Mouse (Mus musculus): ENCODE results near the gene Casr. TPM values are rescaled to one million over a fixed set of nuclear protein-coding genes. Genes with fewer than 3 reads are reported as not detected.
A peak's percentile ranks its signal among the peaks of the same experiment; 100 is the strongest.

Casr gene
- polyA plus RNA-seq, 1 experiment from 2014 or later = 0.12 TPM

DNA sequence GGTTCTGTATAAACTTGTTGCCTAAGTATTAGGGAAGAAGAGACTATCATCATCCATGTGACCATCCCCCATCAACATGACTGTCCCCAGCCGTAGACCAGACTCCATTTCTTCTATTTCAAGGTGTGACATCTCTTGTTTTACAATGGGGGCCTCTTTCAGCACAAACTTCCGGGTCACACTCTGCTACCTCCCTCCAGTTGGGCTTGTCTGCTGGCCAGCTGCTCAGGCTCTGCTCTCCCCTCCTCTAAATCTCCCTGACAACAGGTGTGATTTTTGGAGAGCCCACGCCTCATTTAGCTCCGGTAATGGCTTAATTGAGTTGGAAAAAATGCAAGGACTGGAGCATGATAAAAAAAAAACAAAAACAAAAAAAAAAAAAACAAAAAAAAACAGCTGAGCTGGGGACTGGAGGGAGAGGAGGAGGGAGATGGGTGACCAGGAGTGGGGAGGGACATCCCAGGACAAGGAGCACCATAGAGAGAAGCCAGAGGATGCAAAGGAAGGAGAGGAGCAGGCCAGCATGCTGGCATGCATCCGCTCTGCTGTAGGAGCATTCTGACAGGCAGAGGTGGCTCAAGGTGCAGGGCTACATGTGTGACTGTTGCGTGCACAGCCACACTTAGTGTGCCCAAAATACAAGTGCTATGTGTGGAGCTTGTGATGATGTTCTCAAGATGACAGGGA lies 35.2 kb downstream of the Casr start:
- Histone ChIP-seq H3K9me3 (ENCODE audit: low read length) (no peaks in the 10 kb centered on the region), H3K9ac (replicated peaks; ENCODE audit: low read depth) (no peak overlapping the region), H3K4me1 (ENCODE audit: insufficient read depth, low read depth, low read length) (no peaks in the 10 kb centered on the region), H3K4me3 (ENCODE audit: low read depth, low read length) (no peak overlapping the region), H3K27me3 (replicated peaks; ENCODE audit: insufficient read depth, low read length) (no peaks in the 10 kb centered on the region), H3K4me2 (replicated peaks; ENCODE audit: low read depth, low read length) (no peak overlapping the region), H3K27ac (ENCODE audit: low read length) (no peak overlapping the region), H3K36me3 (ENCODE audit: insufficient read depth, low read length) (no peaks in the 10 kb centered on the region)
- DNase-seq (ENCODE audit: low spot score) (no peak), ATAC-seq (no peak)
- 54% methylated on average over 6 of the region's 6 CpGs for WGBS
- TF ChIP-seq CTCF (IDR thresholded peaks at IDR 0.05) (no peak), EP300 (IDR thresholded peaks at IDR 0.05) (no peak)

DNA sequence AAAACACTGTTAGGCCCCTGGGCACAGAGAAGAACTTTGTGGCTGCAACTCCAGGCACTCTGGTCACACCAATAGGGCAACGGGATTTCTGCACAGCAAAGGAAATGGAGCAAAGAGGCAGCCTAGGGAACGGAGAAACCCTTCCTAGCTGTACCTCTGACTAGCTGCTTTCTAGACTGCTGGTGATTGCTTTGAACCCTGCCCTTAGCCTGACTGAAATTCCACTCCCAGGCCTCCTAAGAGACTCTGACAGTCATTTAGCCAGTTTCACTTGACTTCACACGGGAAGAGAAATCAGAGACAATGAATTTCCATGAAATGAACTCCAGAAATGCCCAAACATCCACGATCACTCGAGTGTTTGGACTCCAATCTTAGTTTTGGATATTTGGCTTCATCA lies 38.8 kb downstream of the Casr start:
- Histone ChIP-seq H3K36me3 (ENCODE audit: insufficient read depth, low read length) (no peaks in the 10 kb centered on the region), H3K4me1 (ENCODE audit: insufficient read depth, low read depth, low read length) (no peaks in the 10 kb centered on the region), H3K9me3 (ENCODE audit: low read length) (no peaks in the 10 kb centered on the region), H3K9ac (replicated peaks; ENCODE audit: low read depth) (no peak overlapping the region), H3K4me3 (ENCODE audit: low read depth, low read length) (no peak overlapping the region), H3K27ac (ENCODE audit: low read length) (no peak overlapping the region), H3K27me3 (replicated peaks; ENCODE audit: insufficient read depth, low read length) (no peaks in the 10 kb centered on the region), H3K4me2 (replicated peaks; ENCODE audit: low read depth, low read length) (no peak overlapping the region)
- TF ChIP-seq CTCF (IDR thresholded peaks at IDR 0.05) (no peak), EP300 (IDR thresholded peaks at IDR 0.05) (no peak)
- DNase-seq (ENCODE audit: low spot score) (no peak), ATAC-seq (no peak)
- 76% methylated on average over 5 of the region's 5 CpGs for WGBS

DNA sequence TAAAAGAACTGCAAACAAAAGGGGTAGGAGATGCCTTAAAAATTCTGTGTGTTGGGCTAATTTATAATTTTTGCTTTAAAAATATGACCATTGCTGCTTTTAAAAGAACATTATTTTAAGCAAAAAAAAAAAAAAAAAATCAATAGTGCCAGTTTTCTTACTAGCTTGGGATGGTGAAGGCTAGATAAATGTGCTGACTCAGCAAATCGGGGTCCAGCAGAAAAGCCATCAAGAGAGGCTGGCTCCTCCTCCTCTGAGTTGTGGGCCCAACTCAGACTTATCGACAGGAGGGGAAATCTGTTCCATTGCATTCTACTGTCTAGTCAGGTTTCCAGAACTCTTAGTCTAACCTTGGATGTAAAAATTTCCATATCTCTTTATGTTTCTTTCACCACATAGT lies 45.6 kb downstream of the Casr start:
- 61% methylated on average over 2 of the region's 2 CpGs for WGBS

DNA sequence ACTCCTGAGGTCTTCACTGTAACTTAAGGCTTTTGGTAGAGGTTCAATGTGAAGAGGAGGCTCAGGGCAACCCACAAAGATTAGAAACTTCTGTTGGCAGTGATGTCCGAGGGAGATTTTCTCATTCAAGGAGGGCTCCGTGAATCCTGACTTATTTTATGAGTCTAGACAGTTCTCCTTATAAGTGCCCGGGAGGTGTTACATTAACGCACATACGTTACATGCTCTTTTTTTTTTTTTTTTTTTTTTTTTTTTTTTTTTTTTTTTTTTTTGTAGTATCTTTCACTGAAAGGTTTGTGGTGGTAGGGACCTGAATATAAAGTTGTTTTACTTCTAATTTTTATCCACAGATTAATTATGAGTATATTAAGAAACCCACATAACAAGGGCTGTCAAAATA lies 54.6 kb downstream of the Casr start:
- H3K27me3 ChIP-seq (replicated peaks; ENCODE audit: insufficient read depth, low read length) = no peaks in the 10 kb centered on the region
- no peak overlapping the region for H3K27ac ChIP-seq (ENCODE audit: low read length)
- 89% methylated on average over 5 of the region's 5 CpGs for WGBS
- TF ChIP-seq CTCF (IDR thresholded peaks at IDR 0.05) (no peak), EP300 (IDR thresholded peaks at IDR 0.05) (no peak)
- no peak overlapping the region for H3K9ac ChIP-seq (replicated peaks; ENCODE audit: low read depth)
- H3K4me3 ChIP-seq (ENCODE audit: low read depth, low read length) = no peak overlapping the region
- H3K4me1 ChIP-seq (ENCODE audit: insufficient read depth, low read depth, low read length) = no peaks in the 10 kb centered on the region
- ATAC-seq (no peak), DNase-seq (ENCODE audit: low spot score) (no peak)
- H3K9me3 ChIP-seq (ENCODE audit: low read length) = no peaks in the 10 kb centered on the region
- H3K4me2 ChIP-seq (replicated peaks; ENCODE audit: low read depth, low read length) = no peak overlapping the region
- no peaks in the 10 kb centered on the region for H3K36me3 ChIP-seq (ENCODE audit: insufficient read depth, low read length)

More for the DNA sequence above, 45.6 kb downstream of the Casr start:
- no peaks in the 10 kb centered on the region for H3K9me3 ChIP-seq (ENCODE audit: low read length)
- TF ChIP-seq CTCF (IDR thresholded peaks at IDR 0.05) (no peak), EP300 (IDR thresholded peaks at IDR 0.05) (no peak)
- no peak overlapping the region for H3K4me2 ChIP-seq (replicated peaks; ENCODE audit: low read depth, low read length)
- no peaks in the 10 kb centered on the region for H3K36me3 ChIP-seq (ENCODE audit: insufficient read depth, low read length)
- DNase-seq (ENCODE audit: low spot score) = no peak
- no peaks in the 10 kb centered on the region for H3K4me1 ChIP-seq (ENCODE audit: insufficient read depth, low read depth, low read length)
- no peak for ATAC-seq
- H3K9ac ChIP-seq (replicated peaks; ENCODE audit: low read depth) = no peak overlapping the region
- no peak overlapping the region for H3K4me3 ChIP-seq (ENCODE audit: low read depth, low read length)
- H3K27me3 ChIP-seq (replicated peaks; ENCODE audit: insufficient read depth, low read length) = no peaks in the 10 kb centered on the region
- H3K27ac ChIP-seq (ENCODE audit: low read length) = no peak overlapping the region

DNA sequence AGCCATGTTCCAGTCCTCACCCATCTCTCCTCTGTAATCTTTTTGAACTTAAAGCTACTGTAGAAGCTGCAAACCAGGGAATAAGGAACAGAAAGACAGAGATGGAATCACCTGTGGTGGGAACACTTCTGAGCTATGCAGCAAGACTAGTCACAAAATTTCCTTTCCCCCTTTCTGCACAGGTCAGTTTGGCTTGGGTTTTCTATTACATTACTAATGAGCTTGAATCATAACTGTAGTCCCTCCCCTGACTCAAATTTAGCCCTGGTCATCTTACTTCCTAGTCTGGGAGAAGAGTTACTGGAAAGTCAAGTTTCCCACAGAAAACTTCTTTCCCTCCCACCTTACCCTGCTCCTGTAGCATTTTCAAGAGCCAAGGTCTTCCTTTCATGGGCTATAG lies 55.1 kb downstream of the Casr start:
- H3K4me3 ChIP-seq (ENCODE audit: low read depth, low read length) = no peak overlapping the region
- TF ChIP-seq EP300 (IDR thresholded peaks at IDR 0.05) (no peak), CTCF (IDR thresholded peaks at IDR 0.05) (no peak)

DNA sequence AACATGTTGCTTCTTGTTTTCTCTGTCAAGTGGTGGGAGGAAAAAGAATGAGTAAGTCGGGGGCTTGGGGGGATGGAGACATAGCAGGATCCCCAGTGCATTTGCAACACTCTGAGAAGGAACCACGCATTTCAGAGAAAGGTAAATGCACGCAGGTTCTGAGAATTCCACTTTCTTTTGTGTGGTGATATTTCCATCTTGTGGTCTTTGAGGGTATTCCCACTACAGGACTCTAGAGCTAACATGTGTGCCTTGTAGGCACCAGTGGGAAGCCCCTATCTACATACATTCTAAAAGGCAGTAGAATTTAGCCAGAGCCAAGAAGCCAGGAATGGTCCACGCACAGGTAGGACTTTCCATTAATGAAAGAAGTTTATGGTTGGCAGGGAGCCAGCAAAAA lies 56.0 kb downstream of the Casr start:
- Histone ChIP-seq H3K9me3 (ENCODE audit: low read length) (no peaks in the 10 kb centered on the region), H3K4me1 (ENCODE audit: insufficient read depth, low read depth, low read length) (no peaks in the 10 kb centered on the region), H3K27ac (ENCODE audit: low read length) (no peak overlapping the region), H3K27me3 (replicated peaks; ENCODE audit: insufficient read depth, low read length) (no peaks in the 10 kb centered on the region), H3K4me3 (ENCODE audit: low read depth, low read length) (no peak overlapping the region), H3K9ac (replicated peaks; ENCODE audit: low read depth) (no peak overlapping the region), H3K4me2 (replicated peaks; ENCODE audit: low read depth, low read length) (no peak overlapping the region), H3K36me3 (ENCODE audit: insufficient read depth, low read length) (no peaks in the 10 kb centered on the region)
- 45% methylated on average over 4 of the region's 4 CpGs for WGBS
- TF ChIP-seq CTCF (IDR thresholded peaks at IDR 0.05) (0 out of 2 replicates have a peak, but pooled peaks have one; percentile 10), EP300 (IDR thresholded peaks at IDR 0.05) (no peak)
- ATAC-seq = no peak
- no peak for DNase-seq (ENCODE audit: low spot score)

More for the DNA sequence above, 55.1 kb downstream of the Casr start:
- no peak overlapping the region for H3K4me2 ChIP-seq (replicated peaks; ENCODE audit: low read depth, low read length)
- no peaks in the 10 kb centered on the region for H3K4me1 ChIP-seq (ENCODE audit: insufficient read depth, low read depth, low read length)
- ATAC-seq (no peak), DNase-seq (ENCODE audit: low spot score) (no peak)
- H3K9ac ChIP-seq (replicated peaks; ENCODE audit: low read depth) = no peak overlapping the region
- no peaks in the 10 kb centered on the region for H3K27me3 ChIP-seq (replicated peaks; ENCODE audit: insufficient read depth, low read length)
- no peaks in the 10 kb centered on the region for H3K36me3 ChIP-seq (ENCODE audit: insufficient read depth, low read length)
- no peak overlapping the region for H3K27ac ChIP-seq (ENCODE audit: low read length)
- H3K9me3 ChIP-seq (ENCODE audit: low read length) = no peaks in the 10 kb centered on the region

DNA sequence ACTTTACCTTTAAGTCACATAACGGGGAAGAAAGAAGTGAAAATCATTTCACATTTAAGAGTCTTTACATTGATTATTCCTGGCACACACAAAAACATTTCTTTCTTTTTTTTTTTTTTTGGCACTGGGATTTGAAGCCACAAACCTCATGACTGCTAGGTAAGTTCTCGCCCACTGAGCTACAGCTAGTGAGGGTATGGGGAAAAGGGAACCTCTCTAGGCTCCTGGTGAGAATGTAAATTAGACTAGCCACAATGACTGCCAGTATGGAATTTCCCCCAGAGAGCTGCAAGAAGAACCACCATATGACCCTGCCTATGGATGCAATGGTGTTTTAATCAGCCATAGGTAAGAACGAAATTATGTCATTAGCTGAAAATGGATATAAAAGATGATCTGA lies 56.8 kb downstream of the Casr start:
- WGBS = 80% methylated on average over 3 of the region's 3 CpGs
- Histone ChIP-seq H3K9ac (replicated peaks; ENCODE audit: low read depth) (no peak overlapping the region), H3K4me3 (ENCODE audit: low read depth, low read length) (no peak overlapping the region), H3K4me1 (ENCODE audit: insufficient read depth, low read depth, low read length) (no peaks in the 10 kb centered on the region), H3K36me3 (ENCODE audit: insufficient read depth, low read length) (no peaks in the 10 kb centered on the region), H3K27me3 (replicated peaks; ENCODE audit: insufficient read depth, low read length) (no peaks in the 10 kb centered on the region), H3K9me3 (ENCODE audit: low read length) (no peaks in the 10 kb centered on the region), H3K4me2 (replicated peaks; ENCODE audit: low read depth, low read length) (no peak overlapping the region), H3K27ac (ENCODE audit: low read length) (no peak overlapping the region)
- ATAC-seq = no peak
- TF ChIP-seq CTCF (IDR thresholded peaks at IDR 0.05) (no peak), EP300 (IDR thresholded peaks at IDR 0.05) (no peak)
- no peak for DNase-seq (ENCODE audit: low spot score)

Measured in lung, postnatal 0 days (tissue).